Mouse (Mus musculus) gonadal fat pad, adult 2 months (tissue): ENCODE results near the gene Gm8439. TPM values are rescaled to one million over a fixed set of nuclear protein-coding genes. Genes with fewer than 3 reads are reported as not detected.
"Not testable (repeated sequence)": the region's sequence is repeated elsewhere in the genome, so short reads cannot be mapped to it uniquely, and the experiment has no call there.

Source experiments
- DNase-seq: peaks from one replicate; pipeline ENCODE4 v3.0.0-alpha.2; 2012; ENCODE audit warnings: low read depth
- polyA plus RNA-seq: library from polyadenylated mRNA; depleted of rRNA; stranded (reverse); fragments of >200 nt; gene quantifications from 2 replicates; pipeline ENCODE4 v1.2.3, GENCODE M21; 2012; rRNA removed

Gene Gm8439
- 10.4 and 12.4 TPM in 2 replicates for polyA plus RNA-seq

DNA sequence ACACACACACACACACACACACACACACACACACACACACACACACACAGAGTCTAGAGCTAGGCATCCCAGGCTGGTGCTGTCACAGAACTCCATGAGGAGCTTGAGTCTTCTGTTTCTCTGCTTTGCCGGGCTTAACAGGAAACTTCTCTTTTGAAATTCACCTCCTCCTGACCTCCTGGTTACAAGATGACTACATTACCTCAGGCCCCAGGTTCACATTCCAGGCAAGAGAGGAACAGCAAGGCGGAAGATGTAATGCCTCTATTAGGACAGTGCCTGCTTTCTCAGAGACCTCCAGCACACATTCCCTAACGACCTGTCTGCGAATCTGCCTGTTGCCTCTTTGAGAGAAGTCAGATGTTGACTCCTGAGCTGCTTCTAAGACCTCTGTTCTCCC, at the start of gene Gm8439:
TSS of gene Gm8439 (plus strand) at position 301 of the 400 bp plus-strand sequence.
- DNase-seq = no peak

DNA sequence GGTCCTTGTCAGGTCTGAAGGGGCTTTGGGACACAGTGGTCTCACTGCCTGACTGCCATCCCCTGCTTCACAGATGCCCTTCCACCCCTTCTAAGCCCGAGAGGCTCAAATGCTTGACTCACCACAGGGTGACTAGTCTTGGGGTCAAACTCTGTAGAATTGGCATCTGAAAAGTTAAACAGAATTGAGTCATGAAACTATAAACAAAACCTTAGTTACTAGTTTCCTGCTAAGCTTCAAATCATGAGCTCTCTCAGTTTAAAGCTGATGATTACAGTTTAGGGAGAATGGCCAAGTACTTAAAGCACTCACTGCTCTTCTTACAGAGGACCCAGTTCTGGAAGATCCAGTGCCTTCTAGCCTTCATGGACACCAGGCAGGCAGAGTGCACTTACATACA, 43.6 kb upstream of the Gm8439 start:
- no peak for DNase-seq

DNA sequence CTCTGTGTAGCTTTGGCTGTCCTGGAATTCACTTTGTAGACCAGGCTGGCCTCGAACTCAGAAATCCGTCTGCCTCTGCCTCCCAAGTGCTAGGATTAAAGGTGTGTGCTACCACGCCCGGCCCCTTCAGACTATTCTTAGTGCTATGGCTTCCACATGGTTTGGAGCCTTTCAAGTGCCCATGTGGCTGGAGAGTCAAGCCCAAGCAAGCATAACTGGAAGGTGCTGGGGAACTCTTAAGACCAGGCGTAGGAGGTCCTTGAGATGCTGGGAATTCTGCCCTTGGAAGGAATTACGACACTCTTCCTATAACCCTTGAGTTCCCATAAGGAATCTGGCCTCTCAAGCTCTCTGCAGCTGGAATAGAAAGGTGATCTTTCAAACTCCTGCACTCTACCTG, 32.0 kb upstream of the Gm8439 start:
- DNase-seq = peak; percentile 89

DNA sequence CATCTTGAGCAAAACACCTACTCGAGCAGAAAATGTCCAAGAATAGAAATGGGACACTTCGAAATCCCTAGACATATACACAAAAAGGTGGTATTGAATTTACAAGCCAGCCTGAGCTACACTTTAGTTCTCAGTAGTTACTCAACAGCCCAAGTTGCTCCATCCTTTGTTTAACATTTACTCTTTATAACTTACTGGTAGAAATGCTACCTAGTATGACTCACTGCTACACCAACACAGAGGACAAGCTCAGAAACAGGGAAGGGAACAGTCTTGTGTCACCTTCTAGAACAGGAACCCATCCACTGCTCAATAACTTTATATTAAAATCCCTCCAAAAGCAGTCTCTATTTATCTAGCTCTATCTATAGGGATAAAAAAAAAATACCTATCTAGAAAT, 22.8 kb upstream of the Gm8439 start:
- DNase-seq = no peak

DNA sequence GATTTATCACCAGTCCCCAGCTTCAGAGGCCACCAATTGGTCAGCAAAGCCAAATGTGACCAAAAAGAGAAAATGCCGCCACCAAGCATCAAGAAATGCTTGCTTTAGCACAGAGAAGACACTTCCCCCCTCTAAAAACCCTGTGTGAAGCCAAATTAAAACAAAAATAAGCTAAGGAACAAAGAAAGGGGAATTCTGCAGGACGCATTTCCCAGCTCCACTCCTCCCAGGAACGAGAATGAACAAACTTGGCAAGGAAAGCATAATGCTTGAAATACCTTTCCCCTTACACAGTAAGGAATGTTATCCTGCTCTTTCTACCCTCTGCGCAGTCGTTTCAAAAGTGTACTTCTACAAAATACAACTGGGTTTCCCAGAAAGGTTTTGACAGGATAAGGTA, 20.5 kb upstream of the Gm8439 start:
- DNase-seq = no peak

DNA sequence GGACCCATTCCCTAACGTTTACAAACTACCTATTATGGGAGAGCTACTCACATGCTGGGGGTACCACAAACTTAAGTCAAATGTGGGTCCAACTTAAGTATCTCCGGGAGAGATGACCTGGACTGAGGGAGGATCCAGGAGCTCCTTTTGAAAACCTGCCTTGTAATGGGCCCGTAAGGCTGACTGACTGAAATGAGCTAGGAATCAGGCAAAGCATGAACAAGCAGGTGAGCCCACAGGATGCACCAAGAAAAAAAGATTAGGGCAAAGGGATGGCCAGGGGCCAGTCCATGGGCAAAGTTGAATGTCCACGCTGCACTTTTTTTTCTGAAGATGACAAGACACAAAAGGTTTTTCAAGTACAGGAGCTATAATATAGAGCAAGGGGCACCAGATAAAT, 19.5 kb upstream of the Gm8439 start:
- no peak for DNase-seq

- DNase-seq = no peak
Observed at GRCm38 (mm10) chr4:120569486-120570437, 18.8 kb upstream of the Gm8439 start, which contains the start of gene Ctps. Ctps (minus strand) TSS chr4:120570276.

GRCm38 (mm10) chr4:120570438-120571069, 18.0 kb upstream of the Gm8439 start:
- no peak for DNase-seq

GRCm38 (mm10) chr4:120571070-120571464, 17.5 kb upstream of the Gm8439 start:
- DNase-seq = no peak

DNA sequence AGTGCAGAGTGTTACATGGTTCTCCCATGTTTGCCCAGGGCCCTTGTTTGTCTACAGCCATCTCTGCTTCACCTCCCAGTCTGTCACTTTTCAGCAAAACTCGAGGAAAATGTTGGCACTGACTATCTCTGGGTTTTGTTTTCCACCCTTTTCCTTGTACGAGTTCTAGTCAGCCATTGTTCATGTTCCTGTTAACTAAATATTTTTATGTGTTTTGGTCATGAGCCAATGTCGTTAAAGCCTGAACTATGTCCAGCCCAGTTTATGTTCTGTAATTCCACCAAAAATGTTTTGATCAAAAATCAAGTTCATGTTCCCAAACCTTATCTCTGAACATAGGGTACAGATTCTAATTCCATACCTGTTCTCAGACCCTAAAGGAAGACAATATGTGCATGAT, 16.9 kb upstream of the Gm8439 start:
- no peak for DNase-seq

DNA sequence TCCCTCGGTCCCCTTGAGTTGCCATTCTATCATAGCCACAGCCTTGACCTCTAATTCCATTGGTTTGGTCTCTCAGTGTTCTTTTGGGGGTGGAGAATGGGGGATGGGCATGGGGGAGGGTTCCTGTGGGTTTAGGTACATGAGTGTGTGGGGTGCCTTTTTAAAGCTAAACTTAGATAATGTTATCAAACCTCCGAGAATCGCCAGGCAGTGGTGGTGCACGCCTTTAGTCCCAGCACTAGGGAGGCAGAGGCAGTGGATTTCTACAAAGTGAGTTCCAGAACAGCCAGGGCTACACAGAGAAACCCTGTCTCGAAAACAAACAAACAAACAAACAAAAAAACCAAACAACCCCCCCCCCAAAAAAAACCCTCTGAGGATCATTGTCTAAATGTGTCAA, 7.7 kb upstream of the Gm8439 start:
- no peak for DNase-seq

- DNase-seq = no peak
Observed at GRCm38 (mm10) chr4:120581711-120582110, 6.8 kb upstream of the Gm8439 start.

DNA sequence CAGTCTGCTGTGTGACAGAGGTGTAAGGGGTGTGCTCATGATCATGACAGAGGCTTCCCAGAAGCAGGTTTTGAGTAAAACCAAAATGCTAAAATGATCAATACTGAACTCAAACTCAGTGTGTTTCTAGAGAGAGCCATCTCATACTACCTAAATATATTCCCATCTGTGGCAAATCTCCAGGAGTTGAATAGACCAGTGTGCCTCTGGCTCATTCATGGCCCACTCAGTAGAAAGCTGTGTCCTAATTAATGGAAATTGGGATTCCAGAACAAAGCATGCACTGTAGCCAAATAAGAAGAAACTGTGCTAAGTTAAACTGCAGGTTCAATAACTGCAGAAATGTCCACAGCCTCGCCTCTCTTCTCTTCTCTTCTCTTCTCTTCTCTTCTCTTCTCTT, 1.6 kb upstream of the Gm8439 start:
- no peak for DNase-seq

DNA sequence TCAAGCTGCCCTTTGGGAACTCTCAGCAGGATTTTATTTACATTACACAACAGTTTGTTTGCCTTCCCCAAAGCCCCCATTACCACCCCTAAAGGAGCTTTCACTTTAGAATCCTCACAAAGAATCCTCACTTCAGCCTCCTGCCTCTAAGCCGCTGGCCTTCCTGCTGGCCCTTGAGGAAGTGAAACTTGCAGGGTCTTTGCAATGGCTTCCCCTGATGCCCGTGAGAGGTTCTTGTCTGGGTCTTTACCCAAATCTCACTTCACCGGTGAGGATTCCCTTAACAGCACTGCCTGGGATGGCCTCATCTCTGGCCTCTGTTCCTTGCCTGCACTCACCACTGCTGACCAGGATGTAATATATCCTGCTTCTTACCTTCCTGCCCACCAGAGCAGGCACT, 525 bp downstream of the Gm8439 start:
- no peak for DNase-seq

DNA sequence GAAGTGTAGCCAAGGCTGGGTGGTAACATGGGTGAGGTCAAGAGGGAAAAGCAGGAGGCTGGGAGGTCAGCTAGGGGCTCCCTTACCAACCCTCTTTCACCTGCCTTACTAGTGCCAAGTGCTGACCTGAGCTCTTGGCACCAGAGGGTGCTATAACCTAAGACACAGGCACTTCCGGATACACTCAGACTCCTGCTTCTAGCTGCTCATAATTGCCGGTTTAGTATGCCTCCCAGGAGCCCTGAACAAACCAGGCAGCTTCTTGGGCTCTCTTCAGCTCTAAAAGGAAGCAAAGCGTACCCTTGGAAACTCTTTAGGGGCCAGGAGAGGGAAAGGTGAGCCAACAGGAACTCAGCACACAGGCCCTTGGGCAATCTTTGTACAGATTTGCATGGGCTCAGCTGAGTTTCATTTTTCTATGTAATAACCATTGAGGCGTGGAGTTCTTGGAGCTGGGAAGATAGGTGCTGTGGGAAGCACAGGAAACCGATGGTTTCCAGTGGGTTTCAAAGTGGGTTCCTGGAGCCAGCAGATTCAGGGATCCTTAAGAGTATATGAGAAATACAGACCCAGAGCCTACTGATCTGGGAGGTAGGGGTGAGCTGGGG, 1.4 kb downstream of the Gm8439 start:
- no peak for DNase-seq

DNA sequence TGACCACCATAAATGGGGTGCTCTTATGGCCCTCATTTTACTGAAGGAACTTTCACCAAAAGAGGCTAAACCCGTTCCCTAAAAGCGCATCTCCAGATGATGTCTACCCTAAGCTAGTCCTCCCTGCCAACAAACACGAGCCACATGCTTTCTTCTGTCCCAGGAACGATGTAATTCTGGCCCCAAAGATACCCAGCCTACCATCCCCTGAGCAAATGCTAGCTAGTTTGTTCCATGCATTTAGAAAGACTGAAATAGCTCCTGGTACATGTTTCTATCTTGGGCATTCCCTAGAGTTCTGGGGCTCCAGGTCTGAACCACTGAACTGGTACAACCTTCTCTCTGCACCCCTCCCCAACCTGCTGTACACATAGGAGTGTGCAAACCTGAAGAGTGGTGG, 2.4 kb downstream of the Gm8439 start:
- no peak for DNase-seq

DNA sequence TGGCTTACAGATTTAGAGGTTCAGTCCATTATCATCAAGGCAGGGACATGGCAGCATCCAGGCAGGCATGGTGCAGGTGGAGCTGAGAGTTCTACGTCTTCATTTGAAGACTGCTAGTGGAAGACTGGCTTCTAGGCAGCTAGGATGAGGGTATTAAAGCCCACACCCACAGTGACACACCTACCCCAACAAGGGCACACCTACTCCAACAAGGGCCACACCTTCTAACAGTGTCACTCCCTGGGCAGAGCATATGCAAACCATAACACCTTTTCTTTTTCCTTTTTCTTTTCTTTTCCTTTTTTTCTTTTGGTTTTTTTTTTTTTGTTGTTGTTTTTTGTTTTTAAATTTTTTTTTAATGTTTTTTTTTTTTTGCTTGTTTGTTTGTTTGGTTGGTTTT, 7.7 kb downstream of the Gm8439 start:
- DNase-seq = not testable (repeated sequence)

GRCm38 (mm10) chr4:120598922-120599321, 10.4 kb downstream of the Gm8439 start:
- peak; percentile 45 for DNase-seq

DNA sequence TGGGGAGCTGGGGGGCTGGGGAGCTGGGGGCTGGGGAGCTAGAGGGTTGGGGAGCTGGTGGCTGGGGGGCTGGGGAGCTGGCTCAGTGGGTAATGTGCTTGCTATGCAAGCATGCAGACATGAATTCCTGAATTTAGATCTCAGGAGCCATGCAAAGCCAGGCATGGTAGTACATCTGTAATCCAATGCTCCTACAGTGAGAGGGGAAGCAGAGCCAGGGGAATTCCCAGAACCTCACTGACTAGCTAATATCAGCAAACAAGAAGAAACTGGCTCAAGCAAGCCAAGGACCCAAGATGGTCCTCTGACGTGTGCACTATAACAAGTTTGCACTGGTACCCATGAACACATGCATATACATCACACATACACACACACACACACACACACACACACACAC, 13.2 kb downstream of the Gm8439 start:
- no peak for DNase-seq

DNA sequence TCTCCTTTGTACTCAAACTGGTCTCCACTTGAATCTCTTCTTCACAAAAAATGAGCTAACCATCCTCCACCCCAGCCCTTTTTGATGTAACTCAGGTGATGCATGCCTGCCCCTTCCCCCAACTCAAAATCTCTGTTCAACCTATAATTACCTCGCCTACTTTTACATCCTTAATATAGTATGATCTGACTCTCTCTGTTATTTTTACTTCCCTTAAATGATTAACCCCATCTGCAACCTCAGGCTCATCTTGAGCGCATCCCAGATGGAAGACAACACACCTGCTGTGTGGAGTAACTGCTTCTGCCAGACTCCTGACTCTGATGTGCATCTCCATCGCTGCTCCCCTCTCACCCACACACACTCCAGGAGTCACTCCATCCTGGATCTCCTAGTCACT, 14.1 kb downstream of the Gm8439 start:
- no peak for DNase-seq

- DNase-seq = no peak
Observed at GRCm38 (mm10) chr4:120606941-120607340, 18.4 kb downstream of the Gm8439 start.

- DNase-seq = no peak
Observed at GRCm38 (mm10) chr4:120611005-120611404, 22.5 kb downstream of the Gm8439 start.
